Mouse (Mus musculus) hindbrain, embryonic 13.5 days (tissue): ENCODE measurements around the gene Vmn1r85. TPM values are rescaled to one million over a fixed set of nuclear protein-coding genes. Genes with fewer than 3 reads are reported as not detected.

Experiments
- ATAC-seq: fragments of 200-750 bp; cut with Nextera tagmentation; 2 replicates; pipeline ENCODE4 v1.8.0; 2017; ENCODE audit warnings: moderate TSS enrichment; ENCODE audit not compliant: low FRiP score
- H3K27ac ChIP-seq: fragments of 300-500 bp; sonication (generic); 2 replicates; pipeline ENCODE4 v1.5.1; 2015; ENCODE audit warnings: inconsistent platforms, mild to moderate bottlenecking, moderate library complexity
- H3K27me3 ChIP-seq: fragments of 300-500 bp; sonication (generic); 2 replicates; pipeline ENCODE4 v1.6.1; 2015; ENCODE audit warnings: mild to moderate bottlenecking, inconsistent platforms
- H3K36me3 ChIP-seq: fragments of 300-500 bp; sonication (generic); 2 replicates; pipeline ENCODE4 v1.6.1; 2015; ENCODE audit warnings: mild to moderate bottlenecking, inconsistent platforms
- H3K4me1 ChIP-seq: fragments of 300-500 bp; sonication (generic); replicated peaks from 2 replicates; pipeline ENCODE4 v1.6.1; 2015; ENCODE audit warnings: inconsistent platforms
- H3K4me2 ChIP-seq: fragments of 300-500 bp; sonication (generic); 2 replicates; pipeline ENCODE4 v1.6.1; 2015; ENCODE audit warnings: inconsistent platforms, mild to moderate bottlenecking, moderate library complexity
- H3K4me3 ChIP-seq: fragments of 300-500 bp; sonication (generic); 2 replicates; pipeline ENCODE4 v1.5.1; 2015; ENCODE audit warnings: mild to moderate bottlenecking, inconsistent platforms
- H3K9ac ChIP-seq: fragments of 300-500 bp; sonication (generic); 2 replicates; pipeline ENCODE4 v1.6.1; 2015; ENCODE audit warnings: mild to moderate bottlenecking, inconsistent platforms
- H3K9me3 ChIP-seq: fragments of 300-500 bp; sonication (generic); 2 replicates; pipeline ENCODE4 v1.6.1; 2016; ENCODE audit warnings: inconsistent platforms
- WGBS: fragments of 180-500 bp; shearing (Covaris S2); methylation state at CpG from one replicate; pipeline ENCODE4 v1.1.7; 2015; 5-methylcytosine and 5-hydroxymethylcytosine counted together
- polyA plus RNA-seq: library from polyadenylated mRNA; unstranded; fragments of >200 nt; fragmentation: Nextera tagmentation; extraction: Ambion mirVana; gene quantifications from 2 replicates; pipeline ENCODE4 v1.2.1, GENCODE M21; 2015

The Vmn1r85 gene
- polyA plus RNA-seq, 1 experiment from 2014 or later = 0.03 TPM

DNA sequence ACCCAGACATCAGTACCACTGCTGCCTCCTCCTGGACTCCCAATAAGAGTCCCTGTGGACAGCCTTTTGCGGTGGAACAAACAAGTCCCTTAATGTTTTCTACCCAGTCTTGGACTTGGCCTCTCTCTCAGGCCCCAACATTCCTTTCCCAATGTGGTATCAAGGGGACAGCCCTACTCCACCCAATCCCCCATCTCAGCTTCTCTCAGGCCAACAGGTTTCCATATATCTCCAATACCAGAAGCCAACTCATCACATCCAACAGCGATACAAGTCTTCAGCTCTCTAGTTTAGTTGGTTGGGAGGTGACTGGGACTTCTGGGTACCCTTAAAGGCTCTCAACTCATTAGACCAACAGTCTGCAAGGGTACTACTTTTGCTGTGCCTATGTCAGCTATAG lies 41.5 kb downstream of the Vmn1r85 start:
- 94% methylated on average over 2 of the region's 2 CpGs for WGBS
- Histone ChIP-seq H3K27ac (peak overlapping the region; percentile 96), H3K9me3 (no peaks in the 10 kb centered on the region), H3K27me3 (0 out of 2 replicates have a peak, but pooled peaks cover 3% of the 10 kb centered on the region), H3K4me1 (peaks cover 12% of the 10 kb centered on the region), H3K4me2 (peak overlapping the region; percentile 54), H3K36me3 (no peaks in the 10 kb centered on the region; the same call in 1 of the 2 replicates), H3K4me3 (peak overlapping the region; percentile 62), H3K9ac (peak overlapping the region; percentile 75)
- ATAC-seq = no peak

GRCm38 (mm10) chr7:13053001-13053400 lies 42.0 kb downstream of the Vmn1r85 start:
- no peak overlapping the region; the same call in 1 of the 2 replicates for H3K27ac ChIP-seq
- H3K9ac ChIP-seq = no peak overlapping the region
- WGBS = 89% methylated on average over 13 of the region's 13 CpGs
- H3K36me3 ChIP-seq = no peaks in the 10 kb centered on the region; the same call in 1 of the 2 replicates
- no peaks in the 10 kb centered on the region for H3K9me3 ChIP-seq
- ATAC-seq = no peak
- H3K4me3 ChIP-seq = no peak overlapping the region
- 0 out of 2 replicates have a peak, but pooled peaks cover 5% of the 10 kb centered on the region for H3K27me3 ChIP-seq
- peaks cover 12% of the 10 kb centered on the region for H3K4me1 ChIP-seq
- H3K4me2 ChIP-seq = no peak overlapping the region

DNA sequence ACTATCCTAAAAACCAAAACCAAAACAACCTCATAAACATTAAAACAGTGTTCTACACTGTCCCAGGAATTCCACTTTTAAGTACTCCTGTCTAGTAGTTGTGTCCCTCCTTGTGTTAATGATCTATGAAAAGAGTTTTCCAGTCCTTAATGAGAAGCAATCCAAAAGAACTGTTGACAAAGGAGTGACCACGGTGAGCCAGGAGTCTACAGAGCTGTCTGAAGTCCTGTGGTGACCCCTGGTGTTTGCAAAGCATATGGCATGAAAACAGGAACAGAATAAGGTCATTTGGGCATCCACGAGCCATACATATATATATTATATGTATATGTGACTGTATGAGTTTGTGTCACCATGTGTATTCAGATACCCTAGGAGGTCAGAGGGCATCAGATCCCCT lies 48.9 kb downstream of the Vmn1r85 start:
- Histone ChIP-seq H3K4me2 (no peak overlapping the region), H3K4me3 (no peak overlapping the region), H3K36me3 (no peaks in the 10 kb centered on the region; the same call in 1 of the 2 replicates), H3K4me1 (peaks cover 18% of the 10 kb centered on the region), H3K9me3 (peaks cover 4% of the 10 kb centered on the region; the same call in 1 of the 2 replicates), H3K9ac (no peak overlapping the region), H3K27ac (no peak overlapping the region), H3K27me3 (peaks cover 54% of the 10 kb centered on the region)
- 11% methylated on average over 2 of the region's 2 CpGs for WGBS
- no peak; the same call in 1 of the 2 replicates for ATAC-seq

DNA sequence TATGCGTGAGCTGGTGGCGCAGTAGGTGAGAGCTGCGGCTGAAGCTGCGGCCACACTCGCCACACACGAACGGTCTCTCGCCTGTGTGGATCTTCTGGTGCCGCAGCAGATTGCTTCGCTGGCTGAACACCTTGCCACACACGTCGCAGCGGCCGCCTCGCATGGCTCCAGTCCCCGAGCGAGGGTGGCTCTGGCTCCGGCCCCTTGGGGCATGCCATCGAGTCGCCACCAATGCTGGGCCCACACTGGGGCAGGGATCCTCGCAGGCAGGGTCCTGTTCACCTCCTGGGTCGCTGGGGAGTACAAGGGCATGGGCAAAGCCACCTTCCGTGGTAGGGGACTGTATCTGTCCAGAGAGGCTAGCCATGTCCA lies 50.7 kb downstream of the Vmn1r85 start:
- Histone ChIP-seq H3K4me2 (peak overlapping the region; percentile 91), H3K27me3 (peaks cover 60% of the 10 kb centered on the region), H3K4me3 (peak overlapping the region; percentile 53), H3K4me1 (peaks cover 20% of the 10 kb centered on the region), H3K36me3 (no peaks in the 10 kb centered on the region), H3K9me3 (peaks cover 4% of the 10 kb centered on the region; the same call in 1 of the 2 replicates), H3K27ac (peak overlapping the region; percentile 73), H3K9ac (peak overlapping the region; percentile 85)
- ATAC-seq = peak; percentile 22
- 2% methylated on average over 23 of the region's 23 CpGs for WGBS

- peak overlapping the region; percentile 91 for H3K4me2 ChIP-seq
- peaks cover 26% of the 10 kb centered on the region for H3K4me1 ChIP-seq
- H3K9me3 ChIP-seq = peaks cover 4% of the 10 kb centered on the region; the same call in 1 of the 2 replicates
- peak; percentile 62 for ATAC-seq
- peak overlapping the region; percentile 85 for H3K9ac ChIP-seq
- WGBS = 3% methylated on average over 85 of the region's 88 CpGs
- H3K36me3 ChIP-seq = no peaks in the 10 kb centered on the region
- H3K4me3 ChIP-seq = peak overlapping the region; percentile 53
- peak overlapping the region; percentile 73 for H3K27ac ChIP-seq
- H3K27me3 ChIP-seq = peaks cover 58% of the 10 kb centered on the region
These were observed 51.3 kb downstream of the Vmn1r85 start for GRCm38 (mm10) chr7:13043445-13044253.

DNA sequence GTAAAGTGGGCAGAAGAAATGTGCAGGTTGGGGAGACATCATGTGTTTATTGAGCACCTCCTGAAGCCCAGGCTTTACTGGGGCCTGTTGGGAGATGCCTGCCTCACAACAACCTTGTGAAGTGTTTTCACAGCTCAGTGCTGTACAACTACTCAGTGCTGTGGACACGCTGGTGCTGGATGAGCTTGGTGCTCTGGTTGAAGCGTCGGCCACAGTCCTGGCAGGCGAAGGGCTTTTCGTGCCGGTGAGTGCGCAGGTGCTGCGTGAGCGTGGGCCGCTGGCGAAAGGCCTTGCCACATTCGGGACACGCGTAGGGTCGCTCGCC lies 51.9 kb downstream of the Vmn1r85 start:
- H3K27ac ChIP-seq = no peak overlapping the region
- peak overlapping the region; percentile 53 for H3K4me3 ChIP-seq
- no peak for ATAC-seq
- H3K36me3 ChIP-seq = no peaks in the 10 kb centered on the region
- peak overlapping the region; percentile 85 for H3K9ac ChIP-seq
- H3K4me2 ChIP-seq = peak overlapping the region; percentile 91
- H3K27me3 ChIP-seq = peaks cover 55% of the 10 kb centered on the region
- peaks cover 27% of the 10 kb centered on the region for H3K4me1 ChIP-seq
- peaks cover 4% of the 10 kb centered on the region; the same call in 1 of the 2 replicates for H3K9me3 ChIP-seq
- 38% methylated on average over 16 of the region's 16 CpGs for WGBS

- Histone ChIP-seq H3K9ac (no peak overlapping the region), H3K27ac (no peak overlapping the region), H3K27me3 (peaks cover 55% of the 10 kb centered on the region), H3K4me2 (no peak overlapping the region), H3K36me3 (no peaks in the 10 kb centered on the region), H3K4me1 (peaks cover 27% of the 10 kb centered on the region), H3K4me3 (no peak overlapping the region), H3K9me3 (peaks cover 4% of the 10 kb centered on the region; the same call in 1 of the 2 replicates)
- 80% methylated on average over 6 of the region's 6 CpGs for WGBS
- ATAC-seq = no peak
These were observed 52.5 kb downstream of the Vmn1r85 start for GRCm38 (mm10) chr7:13042511-13042910.

DNA sequence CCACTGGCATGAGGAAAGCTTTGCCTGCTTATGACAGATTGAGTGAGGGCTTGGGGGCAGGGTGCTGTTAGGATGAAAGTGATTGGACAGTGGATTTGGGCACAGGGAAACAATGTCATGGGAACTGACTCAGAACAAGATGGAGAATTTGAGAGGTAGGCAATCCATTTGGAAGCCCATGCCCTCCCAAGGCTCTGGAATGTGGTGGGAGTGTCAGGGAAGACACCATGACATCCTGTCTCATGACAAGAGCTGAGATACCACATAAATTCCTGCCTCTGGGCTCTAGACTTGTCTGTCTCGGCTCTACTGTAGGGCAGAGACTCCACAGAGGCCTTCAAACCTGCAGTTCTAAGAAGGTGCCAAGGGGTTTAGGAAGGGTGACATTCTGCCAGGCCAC lies 53.7 kb downstream of the Vmn1r85 start:
- H3K27me3 ChIP-seq = peaks cover 55% of the 10 kb centered on the region
- no peak overlapping the region for H3K4me2 ChIP-seq
- H3K36me3 ChIP-seq = peaks cover 1% of the 10 kb centered on the region
- no peak overlapping the region for H3K9ac ChIP-seq
- no peak overlapping the region for H3K4me3 ChIP-seq
- peaks cover 4% of the 10 kb centered on the region; the same call in 1 of the 2 replicates for H3K9me3 ChIP-seq
- peaks cover 36% of the 10 kb centered on the region for H3K4me1 ChIP-seq
- no peak for ATAC-seq
- no peak overlapping the region for H3K27ac ChIP-seq
- 95% methylated on average over 1 of the region's 1 CpGs for WGBS

- Histone ChIP-seq H3K4me2 (peak overlapping the region; percentile 89), H3K4me3 (peak overlapping the region; percentile 80), H3K27ac (no peak overlapping the region), H3K36me3 (peaks cover 16% of the 10 kb centered on the region), H3K27me3 (peaks cover 37% of the 10 kb centered on the region), H3K4me1 (peaks cover 46% of the 10 kb centered on the region), H3K9ac (peak overlapping the region; percentile 99), H3K9me3 (peaks cover 4% of the 10 kb centered on the region; the same call in 1 of the 2 replicates)
- WGBS = 98% methylated on average over 1 of the region's 1 CpGs
- no peak for ATAC-seq
These were observed 55.8 kb downstream of the Vmn1r85 start for GRCm38 (mm10) chr7:13039181-13039580.

DNA sequence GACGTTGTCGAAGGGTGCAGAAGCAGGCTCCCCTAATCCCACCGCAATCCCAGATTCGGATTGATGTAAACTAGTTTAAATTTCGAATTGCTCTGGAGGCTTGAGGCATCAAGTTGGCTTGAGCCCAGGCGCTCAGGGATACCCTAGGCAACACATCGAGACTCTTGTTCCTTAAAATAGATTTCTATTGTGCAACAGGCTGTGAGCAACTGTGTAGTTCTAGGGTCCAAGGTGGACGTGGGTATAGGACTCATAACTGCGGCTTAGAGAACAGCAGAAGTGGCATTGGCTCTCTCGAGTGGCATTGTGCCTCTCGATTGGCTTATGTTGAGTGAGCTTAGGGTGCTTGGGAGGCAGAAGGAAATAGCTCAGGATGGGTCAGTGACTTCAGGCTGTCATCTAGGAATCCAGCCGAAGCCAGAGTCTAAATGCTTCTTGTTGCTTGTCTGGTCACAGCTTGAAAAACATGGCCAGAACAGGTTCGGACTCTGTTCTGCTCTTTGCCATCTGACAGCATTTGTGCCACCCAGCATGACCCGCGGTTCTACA lies 56.3 kb downstream of the Vmn1r85 start:
- Histone ChIP-seq H3K36me3 (peaks cover 16% of the 10 kb centered on the region), H3K9ac (peak overlapping the region; percentile 99), H3K9me3 (peaks cover 4% of the 10 kb centered on the region; the same call in 1 of the 2 replicates), H3K27me3 (peaks cover 32% of the 10 kb centered on the region), H3K4me3 (peak overlapping the region; percentile 80), H3K27ac (peak overlapping the region; percentile 100), H3K4me2 (peak overlapping the region; percentile 89), H3K4me1 (peaks cover 46% of the 10 kb centered on the region)
- 26% methylated on average over 15 of the region's 15 CpGs for WGBS
- no peak for ATAC-seq

GRCm38 (mm10) chr7:13037901-13038555 lies 56.9 kb downstream of the Vmn1r85 start, which contains the start of gene Ube2m:
Gene Ube2m (minus strand): TSS chr7:13038275.
- Histone ChIP-seq H3K4me1 (peaks cover 46% of the 10 kb centered on the region), H3K9ac (peak within 1 kb of the TSS; percentile 99), H3K4me3 (peak within 1 kb of the TSS; percentile 80), H3K4me2 (peak within 1 kb of the TSS; percentile 89), H3K27ac (peak within 1 kb of the TSS; percentile 100), H3K9me3 (0 out of 2 replicates have a peak, but pooled peaks cover under 1% of the 10 kb centered on the region), H3K27me3 (peaks cover 25% of the 10 kb centered on the region), H3K36me3 (peaks cover 16% of the 10 kb centered on the region)
- WGBS = under 1% methylated on average over 59 of the region's 65 CpGs
- peak; percentile 90 for ATAC-seq

DNA sequence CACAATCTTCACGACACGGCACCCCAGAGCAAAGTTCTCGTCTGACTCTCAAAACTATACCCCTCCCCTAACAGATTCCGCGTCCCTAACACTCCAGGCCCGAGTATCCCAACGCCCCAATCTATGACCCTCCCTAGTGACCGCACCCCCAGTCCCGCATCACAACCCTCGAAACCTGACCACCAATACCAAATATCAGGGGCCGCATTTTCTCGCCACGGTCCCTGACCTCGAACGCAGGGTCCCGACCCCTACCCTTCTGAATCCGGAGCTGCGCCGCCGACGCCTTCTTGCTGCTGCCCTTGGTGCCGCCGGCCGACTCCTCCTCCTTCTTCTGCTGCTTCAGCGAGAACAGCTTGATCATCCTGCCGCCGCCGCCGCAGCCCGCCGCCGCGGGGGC lies 57.6 kb downstream of the Vmn1r85 start:
- Histone ChIP-seq H3K27me3 (peaks cover 19% of the 10 kb centered on the region), H3K36me3 (peaks cover 22% of the 10 kb centered on the region), H3K4me3 (peak overlapping the region; percentile 80), H3K4me1 (peaks cover 49% of the 10 kb centered on the region), H3K9me3 (no peaks in the 10 kb centered on the region), H3K27ac (peak overlapping the region; percentile 100), H3K4me2 (peak overlapping the region; percentile 89), H3K9ac (peak overlapping the region; percentile 99)
- WGBS = under 1% methylated on average over 32 of the region's 33 CpGs
- ATAC-seq = no peak
